Mouse (Mus musculus) forebrain, embryonic 11.5 days (tissue): ENCODE measurements around the gene Gjd3. TPM values are rescaled to one million over a fixed set of nuclear protein-coding genes. Genes with fewer than 3 reads are reported as not detected.
A peak's percentile ranks its signal among the peaks of the same experiment; 100 is the strongest.

Experiments
- ATAC-seq: fragments of 200-750 bp; cut with Nextera tagmentation; replicated peaks from 2 replicates; pipeline ENCODE4 v1.8.0; 2017; ENCODE audit warnings: moderate TSS enrichment; ENCODE audit not compliant: low FRiP score
- DNase-seq: peaks from one replicate; pipeline ENCODE4 v3.0.0-alpha.2; 2017; ENCODE audit warnings: low spot score
- H3K27ac ChIP-seq: fragments of 300-500 bp; sonication (generic); 2 replicates; pipeline ENCODE4 v1.5.1; 2014; ENCODE audit warnings: low read depth, low read length
- H3K27me3 ChIP-seq: fragments of 300-500 bp; sonication (generic); 2 replicates; pipeline ENCODE4 v1.6.1; 2014; ENCODE audit warnings: mild to moderate bottlenecking, low read length, mixed read lengths; ENCODE audit not compliant: control insufficient read depth, insufficient read depth
- H3K36me3 ChIP-seq: fragments of 300-500 bp; sonication (generic); 2 replicates; pipeline ENCODE4 v1.6.1; 2014; ENCODE audit warnings: mild to moderate bottlenecking, low read length, moderate library complexity, mixed read lengths; ENCODE audit not compliant: control insufficient read depth, insufficient read depth
- H3K4me1 ChIP-seq: fragments of 300-500 bp; sonication (generic); replicated peaks from 2 replicates; pipeline ENCODE4 v1.6.1; 2014; ENCODE audit warnings: low read length, mixed read lengths; ENCODE audit not compliant: control insufficient read depth, insufficient read depth
- H3K4me2 ChIP-seq: fragments of 300-500 bp; sonication (generic); 2 replicates; pipeline ENCODE4 v1.6.1; 2014; ENCODE audit warnings: low read depth, mild to moderate bottlenecking, low read length, moderate library complexity, mixed read lengths; ENCODE audit not compliant: severe bottlenecking
- H3K4me3 ChIP-seq: fragments of 300-500 bp; sonication (generic); 2 replicates; pipeline ENCODE4 v1.5.1; 2014; ENCODE audit warnings: low read depth, low read length
- H3K9ac ChIP-seq: fragments of 300-500 bp; sonication (generic); 2 replicates; pipeline ENCODE4 v1.6.1; 2014; ENCODE audit warnings: low read length
- H3K9me3 ChIP-seq: fragments of 300-500 bp; sonication (generic); 2 replicates; pipeline ENCODE4 v1.6.1; 2016; ENCODE audit warnings: low read length, mixed read lengths; ENCODE audit not compliant: control insufficient read depth
- WGBS: fragments of 180-500 bp; shearing (Covaris S2); extraction: QIAGEN DNeasy Blood & Tissue Kit; methylation state at CpG from one replicate; pipeline ENCODE4 v1.1.7; 2014; 5-methylcytosine and 5-hydroxymethylcytosine counted together
- polyA plus RNA-seq: library from polyadenylated mRNA; unstranded; fragments of >200 nt; fragmentation: Nextera tagmentation; extraction: Ambion mirVana; gene quantifications from 2 replicates; pipeline ENCODE4 v1.2.1, GENCODE M21; 2014

Gene Gjd3
- polyA plus RNA-seq, 1 experiment from 2014 or later = 0.23 TPM

DNA sequence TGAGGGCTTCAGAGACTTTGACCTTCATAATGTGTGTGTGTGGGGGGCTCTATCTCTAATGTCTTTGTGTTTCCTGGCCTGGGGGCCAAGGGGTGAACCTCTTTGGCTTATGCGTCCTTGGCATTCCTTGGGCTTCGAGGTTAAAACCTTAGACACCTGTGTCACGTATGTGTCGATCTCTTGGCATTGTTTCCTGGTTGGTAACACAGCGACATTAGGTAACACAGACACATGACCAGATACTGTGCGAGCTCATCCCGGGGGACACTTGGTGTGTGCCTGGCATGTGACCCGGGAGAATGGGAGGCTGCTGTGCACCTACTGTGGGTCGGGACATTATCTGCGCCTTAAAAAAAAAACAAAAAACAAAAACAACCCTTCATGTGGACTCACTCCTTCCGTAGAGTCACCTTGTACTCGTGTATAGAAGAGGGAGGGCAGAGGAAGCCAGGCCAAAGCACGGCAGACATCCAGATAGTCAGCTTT is 28.9 kb downstream of the Gjd3 start:
- DNase-seq (no peak), ATAC-seq (no peak)
- Histone ChIP-seq H3K4me3 (no peak overlapping the region), H3K4me1 (peaks cover 21% of the 10 kb centered on the region), H3K9me3 (no peaks in the 10 kb centered on the region), H3K4me2 (peak overlapping the region; percentile 38; the same call in 1 of the 2 replicates), H3K36me3 (no peaks in the 10 kb centered on the region), H3K27me3 (no peaks in the 10 kb centered on the region), H3K9ac (no peak overlapping the region), H3K27ac (0 out of 2 replicates have a peak overlapping the region, but pooled peaks have one; percentile 18)
- WGBS = 36% methylated on average over 13 of the region's 13 CpGs

DNA sequence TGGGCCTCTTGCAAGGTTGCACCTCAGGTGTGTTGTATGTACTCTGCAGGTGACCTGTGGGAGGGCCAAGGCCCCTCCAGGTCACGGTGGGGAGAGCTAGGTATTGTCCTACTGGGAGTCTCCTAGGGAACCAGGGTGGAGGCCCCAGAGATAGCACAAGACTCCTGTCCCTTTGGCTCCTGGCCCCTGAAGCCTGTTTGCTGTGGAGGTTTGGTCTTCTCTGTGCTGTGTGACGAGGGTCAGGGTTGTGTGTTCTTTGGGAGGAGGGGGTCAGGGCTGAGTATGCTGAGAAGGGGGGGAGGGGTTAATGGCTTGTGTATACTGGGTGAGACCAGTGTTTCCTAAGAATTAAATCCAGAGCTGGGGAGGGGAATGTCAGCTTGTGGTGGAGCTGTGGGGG is 29.5 kb downstream of the Gjd3 start:
- H3K36me3 ChIP-seq = no peaks in the 10 kb centered on the region
- no peaks in the 10 kb centered on the region for H3K9me3 ChIP-seq
- no peak overlapping the region for H3K27ac ChIP-seq
- H3K4me2 ChIP-seq = no peak overlapping the region
- H3K27me3 ChIP-seq = no peaks in the 10 kb centered on the region
- H3K4me3 ChIP-seq = no peak overlapping the region
- H3K4me1 ChIP-seq = peaks cover 20% of the 10 kb centered on the region
- 20% methylated on average over 2 of the region's 2 CpGs for WGBS
- no peak overlapping the region for H3K9ac ChIP-seq
- DNase-seq = no peak
- no peak for ATAC-seq

DNA sequence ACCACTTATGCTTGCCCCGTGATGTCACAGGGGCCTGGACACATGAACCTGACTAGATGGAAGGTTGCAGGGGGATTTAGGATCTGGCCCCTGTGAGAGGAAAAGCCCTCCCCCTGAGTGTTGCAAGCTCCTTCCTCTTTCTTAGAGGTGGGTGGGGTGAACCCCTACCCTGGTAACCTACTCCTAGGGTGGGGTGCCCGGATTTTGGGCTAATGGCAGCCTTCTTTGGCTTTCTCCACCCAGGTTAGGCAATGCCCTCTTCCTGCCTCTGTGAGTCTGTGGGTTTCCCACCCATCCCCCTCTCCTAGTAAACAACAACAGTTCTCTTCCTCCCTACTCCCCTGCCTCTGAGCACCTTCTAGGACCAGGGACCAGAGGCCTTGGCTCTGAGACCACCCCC is 30.1 kb downstream of the Gjd3 start:
- no peak for ATAC-seq
- Histone ChIP-seq H3K36me3 (no peaks in the 10 kb centered on the region), H3K9ac (no peak overlapping the region), H3K9me3 (no peaks in the 10 kb centered on the region), H3K27ac (no peak overlapping the region), H3K4me2 (no peak overlapping the region), H3K4me1 (peaks cover 20% of the 10 kb centered on the region), H3K27me3 (no peaks in the 10 kb centered on the region), H3K4me3 (no peak overlapping the region)
- 75% methylated on average over 2 of the region's 2 CpGs for WGBS
- no peak for DNase-seq

DNA sequence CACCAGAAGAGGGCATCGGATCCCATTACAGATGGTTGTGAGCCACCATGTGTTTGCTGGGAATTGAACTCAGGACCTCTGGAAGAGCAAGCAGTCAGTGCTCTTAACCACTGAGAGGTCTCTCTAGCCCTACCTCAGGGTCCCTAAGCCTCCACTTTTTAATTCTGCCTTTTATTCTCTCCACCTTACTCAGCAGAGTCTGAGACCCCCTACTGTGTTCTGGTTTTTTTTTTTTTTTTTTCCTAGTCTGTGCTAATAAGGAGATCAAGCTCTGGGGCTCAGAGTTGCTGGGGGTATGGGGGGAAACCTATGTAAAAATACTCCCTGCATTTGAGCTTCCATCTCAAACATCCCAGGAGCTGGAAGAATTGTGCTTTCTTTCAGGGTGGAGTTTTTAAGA is 30.7 kb downstream of the Gjd3 start:
- no peaks in the 10 kb centered on the region for H3K27me3 ChIP-seq
- peaks cover 20% of the 10 kb centered on the region for H3K4me1 ChIP-seq
- H3K9me3 ChIP-seq = no peaks in the 10 kb centered on the region
- no peak overlapping the region for H3K4me2 ChIP-seq
- no peak overlapping the region for H3K4me3 ChIP-seq
- DNase-seq (no peak), ATAC-seq (no peak)
- no peak overlapping the region for H3K9ac ChIP-seq
- no peaks in the 10 kb centered on the region for H3K36me3 ChIP-seq
- H3K27ac ChIP-seq = no peak overlapping the region
- 92% methylated on average over 1 of the region's 1 CpGs for WGBS

DNA sequence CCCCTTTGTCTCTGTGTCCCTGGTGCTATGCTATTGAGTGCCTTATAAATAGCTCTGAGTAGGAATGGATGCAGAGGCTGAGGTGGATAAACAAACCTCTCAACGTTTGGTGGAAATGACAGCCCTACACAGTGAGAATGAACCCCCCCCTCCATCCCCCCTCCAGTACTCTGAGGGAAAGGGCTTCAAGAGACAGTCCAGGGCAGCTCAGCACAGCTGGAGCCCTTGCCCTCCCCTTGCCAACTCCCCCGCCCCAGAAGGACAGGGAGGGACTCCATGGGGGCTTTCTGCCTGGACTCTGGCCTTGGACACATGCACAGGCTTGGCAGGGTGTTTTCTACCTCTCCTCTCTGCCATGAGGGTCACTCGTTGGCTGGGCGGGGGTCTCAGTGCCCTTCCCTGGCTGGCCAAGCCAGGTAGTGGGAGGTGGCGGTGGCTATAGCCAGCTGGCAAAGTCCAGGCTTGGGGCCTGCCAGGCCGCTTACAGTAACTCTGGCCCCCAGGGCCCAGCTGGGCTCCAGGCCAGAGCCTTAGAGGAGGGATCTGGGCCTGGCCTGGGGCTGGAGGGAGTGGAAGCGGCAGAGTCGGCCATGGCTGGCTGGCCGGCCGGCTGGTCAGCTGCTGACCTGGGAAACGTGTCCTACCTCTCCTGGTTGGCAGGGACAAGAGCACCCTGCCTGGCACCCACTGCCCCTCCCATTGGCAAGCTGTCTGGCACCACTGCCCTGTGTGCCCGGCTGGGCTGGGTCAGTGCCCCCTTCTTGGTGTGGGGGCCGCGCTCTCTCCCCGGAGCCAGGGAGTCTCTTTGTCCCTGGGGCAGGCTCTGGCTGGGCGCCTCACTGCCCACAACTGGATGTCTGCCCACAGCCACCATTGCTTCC is 31.6 kb downstream of the Gjd3 start:
- Histone ChIP-seq H3K4me1 (peaks cover 20% of the 10 kb centered on the region), H3K36me3 (no peaks in the 10 kb centered on the region), H3K4me2 (no peak overlapping the region), H3K27ac (no peak overlapping the region), H3K4me3 (no peak overlapping the region), H3K9me3 (no peaks in the 10 kb centered on the region), H3K27me3 (no peaks in the 10 kb centered on the region), H3K9ac (no peak overlapping the region)
- DNase-seq (no peak), ATAC-seq (no peak)
- 72% methylated on average over 15 of the region's 16 CpGs for WGBS

DNA sequence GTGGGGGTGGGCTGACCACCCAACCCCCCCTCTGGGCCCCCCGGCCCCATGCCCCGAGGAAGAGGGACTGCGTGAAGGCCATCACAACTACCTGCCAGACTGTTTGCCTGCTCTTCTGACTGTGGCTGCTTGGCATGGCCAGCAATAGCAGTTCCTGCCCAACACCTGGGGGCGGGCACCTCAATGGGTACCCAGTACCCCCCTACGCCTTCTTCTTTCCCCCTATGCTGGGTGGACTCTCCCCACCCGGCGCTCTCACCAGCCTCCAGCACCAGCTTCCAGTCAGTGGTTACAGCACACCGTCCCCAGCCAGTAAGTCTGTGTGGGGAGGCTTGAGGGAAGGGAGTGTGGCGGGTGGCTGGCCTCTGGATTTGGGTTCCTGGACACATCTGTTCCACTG is 32.3 kb downstream of the Gjd3 start:
- H3K27ac ChIP-seq = no peak overlapping the region
- no peak for ATAC-seq

DNA sequence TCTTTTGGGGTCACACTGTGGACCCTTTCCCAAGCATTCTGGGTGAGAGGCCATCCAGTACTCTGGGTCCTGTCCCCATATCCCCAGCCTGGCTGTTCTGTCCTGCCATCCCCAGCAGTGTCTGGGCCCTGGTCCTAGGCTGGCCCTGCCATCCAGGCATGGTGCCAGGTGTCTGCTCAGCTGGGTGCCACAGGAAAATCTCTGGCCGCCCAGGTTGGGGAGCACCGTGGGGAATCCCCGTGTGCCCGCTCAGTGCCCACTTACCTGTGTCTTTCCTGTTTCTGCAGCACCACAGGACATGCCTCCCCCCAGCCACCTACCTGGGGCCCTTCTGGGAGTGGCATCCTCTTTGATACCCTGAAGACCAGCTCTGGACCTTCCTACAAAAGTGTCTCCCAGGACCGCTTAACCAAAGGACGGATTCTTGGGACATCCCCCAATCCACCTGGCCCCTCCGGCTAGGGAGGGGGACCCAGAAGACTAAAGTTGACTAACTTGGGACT is 32.8 kb downstream of the Gjd3 start:
- Histone ChIP-seq H3K27ac (no peak overlapping the region), H3K9ac (no peak overlapping the region), H3K36me3 (no peaks in the 10 kb centered on the region), H3K4me2 (no peak overlapping the region), H3K27me3 (no peaks in the 10 kb centered on the region), H3K4me3 (no peak overlapping the region), H3K4me1 (peaks cover 14% of the 10 kb centered on the region), H3K9me3 (no peaks in the 10 kb centered on the region)
- no peak for DNase-seq
- WGBS = 82% methylated on average over 7 of the region's 7 CpGs
- ATAC-seq = no peak

More for the DNA sequence above, 32.3 kb downstream of the Gjd3 start:
- Histone ChIP-seq H3K4me1 (peaks cover 16% of the 10 kb centered on the region), H3K9me3 (no peaks in the 10 kb centered on the region), H3K36me3 (no peaks in the 10 kb centered on the region), H3K27me3 (no peaks in the 10 kb centered on the region), H3K4me2 (no peak overlapping the region), H3K4me3 (no peak overlapping the region), H3K9ac (no peak overlapping the region)
- 85% methylated on average over 9 of the region's 9 CpGs for WGBS
- no peak for DNase-seq

DNA sequence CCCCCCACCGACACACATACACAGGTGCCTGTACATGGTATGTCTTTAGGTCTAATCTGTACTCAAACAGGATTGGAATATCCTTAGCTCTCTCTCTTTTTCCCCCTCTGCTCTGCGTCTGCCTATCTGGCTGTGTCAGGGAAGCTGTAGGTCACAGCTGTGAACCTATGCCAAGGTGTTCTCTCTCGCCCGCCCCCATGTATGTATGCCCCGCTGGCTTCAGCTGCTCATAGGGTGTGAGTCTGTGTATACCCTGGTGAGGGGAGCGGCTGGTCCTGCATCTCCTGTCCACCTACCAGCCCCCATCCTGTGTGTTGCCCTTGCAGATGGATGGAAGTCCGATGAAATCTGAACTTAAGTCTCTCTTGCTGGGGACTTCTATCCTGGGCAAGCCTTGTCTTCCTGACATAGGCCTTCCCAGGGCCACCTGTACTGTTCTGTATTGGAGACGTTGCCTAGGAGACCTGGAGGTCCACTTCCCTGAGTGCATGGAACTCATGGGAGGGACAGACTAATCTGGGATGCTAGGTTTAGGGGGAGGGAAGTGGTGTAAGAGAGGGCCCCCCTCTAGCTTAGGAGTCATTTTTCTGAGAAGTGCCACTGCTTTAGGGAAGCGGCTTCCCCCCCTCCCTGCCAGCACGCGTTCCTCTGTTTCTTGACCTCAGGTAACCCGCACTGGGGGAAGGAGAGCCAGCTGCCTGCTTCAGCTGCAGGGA is 33.4 kb downstream of the Gjd3 start:
- Histone ChIP-seq H3K27me3 (no peaks in the 10 kb centered on the region), H3K4me1 (peaks cover 12% of the 10 kb centered on the region), H3K9me3 (no peaks in the 10 kb centered on the region), H3K27ac (no peak overlapping the region), H3K9ac (no peak overlapping the region), H3K36me3 (no peaks in the 10 kb centered on the region), H3K4me3 (no peak overlapping the region), H3K4me2 (no peak overlapping the region)
- no peak for ATAC-seq
- DNase-seq = no peak
- WGBS = 66% methylated on average over 12 of the region's 12 CpGs
